Mouse (Mus musculus) gastrocnemius, postnatal 4 days (tissue): ENCODE data around the gene Dalrd3. TPM values are rescaled to one million over a fixed set of nuclear protein-coding genes. Genes with fewer than 3 reads are reported as not detected.

Source experiments
- DNase-seq, 2 experiments: peaks; one replicate each; pipeline ENCODE4 v3.0.0; 2021 to 2022; ENCODE audit warnings: low spot score in 2 of 2, mixed read lengths in 2 of 2
- microRNA-seq: library from miRNA; unstranded; fragments of <30 nt; microRNA quantifications from one replicate; pipeline ENCODE4 v1.2.0, GENCODE M21; 2021
- total RNA-seq, 2 experiments: library from RNA; stranded (reverse); gene quantifications; 2 replicates each; pipeline ENCODE4 v1.2.3; 2021

The Dalrd3 gene
- total RNA-seq, 2 experiments from 2014 or later, result 11.5 to 14.6 TPM

DNA sequence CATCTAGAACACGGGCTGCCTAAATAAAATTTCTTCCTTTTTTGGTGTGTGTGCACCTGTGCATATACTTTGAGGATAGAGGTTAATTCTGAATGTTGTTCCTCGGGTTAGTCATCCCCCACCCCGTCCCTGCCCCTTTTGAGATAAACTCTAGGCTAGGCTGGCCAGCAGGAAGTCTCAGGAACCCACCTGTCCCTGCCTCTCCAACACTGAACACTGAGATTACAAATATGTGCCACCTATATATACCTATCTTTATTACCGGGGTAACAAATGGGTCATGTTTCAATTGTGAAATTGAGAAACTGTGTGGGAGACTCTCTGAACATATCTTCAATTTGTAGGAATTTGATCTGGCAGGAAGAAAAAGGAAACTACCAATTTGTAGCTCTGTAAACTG is 39.2 kb downstream of the Dalrd3 start:
- DNase-seq, result no peak

DNA sequence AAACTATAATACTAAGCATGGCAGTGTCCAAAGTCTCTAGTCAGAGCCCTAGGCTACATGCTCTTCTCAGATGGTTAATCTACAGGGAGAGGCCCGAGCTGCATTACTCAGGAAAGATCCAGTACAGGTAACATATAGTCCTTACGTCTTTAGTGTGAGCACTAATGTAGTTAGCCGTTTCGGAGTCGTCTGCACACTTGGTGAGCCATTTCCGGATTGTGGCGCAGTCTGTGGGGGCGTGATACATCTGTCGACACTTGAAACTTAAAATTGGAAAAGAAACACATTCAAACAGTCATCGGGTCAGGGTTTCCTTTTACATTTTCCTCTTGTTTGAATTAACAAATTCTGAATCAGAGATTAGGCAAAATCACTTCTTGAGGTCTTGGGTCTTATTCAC is 41.8 kb downstream of the Dalrd3 start:
- DNase-seq, result no peak

DNA sequence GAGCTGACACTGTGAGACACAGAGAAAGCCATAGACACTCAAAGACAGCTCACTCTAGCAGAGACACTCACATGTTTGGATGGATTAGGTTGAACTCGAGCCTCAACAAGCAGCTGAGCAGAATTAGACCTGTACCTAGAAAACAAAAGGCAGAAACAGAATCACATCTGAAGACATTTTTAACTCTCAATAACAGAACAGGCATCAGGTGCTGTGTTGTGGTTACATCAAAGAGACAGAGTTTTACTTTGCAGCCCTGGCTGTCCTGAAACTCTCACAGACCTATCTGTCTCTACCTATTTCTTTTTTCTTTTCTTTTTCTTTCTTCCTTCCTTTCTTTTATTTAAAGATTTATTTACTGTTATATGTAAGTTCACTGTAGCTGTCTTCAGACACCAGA is 47.6 kb downstream of the Dalrd3 start:
- DNase-seq, result no peak

Small RNA genes lying within 50 kb of the gene (microRNA-seq; reads per million reads assigned to microRNA genes)
- gene Gm24083 (not detected), gene Mir191 (not detected), gene Mir425 (621 reads per million, percentile 71 among the genes with 10 or more reads in this experiment)

Other genes starting within 250 kb of the Dalrd3 start
- 100 to 1,000 TPM in 1 of 2 experiments, 10 to 100 TPM in 1; 91.8 to 108 TPM for gene Gpx1, start 231.0 kb upstream of the Dalrd3 start, total RNA-seq
- 10 to 100 TPM; 77.2 to 93.2 TPM for gene Usp4, start 222.0 kb upstream of the Dalrd3 start, total RNA-seq
- gene 1700102P08Rik, start 177.1 kb upstream of the Dalrd3 start, total RNA-seq, result 1 to 10 TPM in 1 of 2 experiments, under 1 TPM in 1; 0.57 to 1.2 TPM
- gene Ccdc36, start 141.4 kb upstream of the Dalrd3 start, total RNA-seq, result under 1 TPM; 0.21 to 0.25 TPM
- not detected for gene BC048562, start 133.4 kb upstream of the Dalrd3 start, total RNA-seq
- 10 to 100 TPM; 27.0 to 31.3 TPM for gene Ccdc71, start 109.4 kb upstream of the Dalrd3 start, total RNA-seq
- 10 to 100 TPM; 13.4 to 15.3 TPM for gene Klhdc8b, start 108.3 kb upstream of the Dalrd3 start, total RNA-seq
- gene Lamb2, start 90.2 kb upstream of the Dalrd3 start, total RNA-seq, result 100 to 1,000 TPM; 180 to 191 TPM
- 100 to 1,000 TPM; 107 to 126 TPM for gene Usp19, start 79.3 kb upstream of the Dalrd3 start, total RNA-seq
- 10 to 100 TPM; 93.1 to 96.0 TPM for gene Qars, start 62.2 kb upstream of the Dalrd3 start, total RNA-seq
- 100 to 1,000 TPM; 109 to 123 TPM for gene Qrich1, start 53.1 kb upstream of the Dalrd3 start, total RNA-seq
- 10 to 100 TPM; 78.6 to 92.9 TPM for gene Impdh2, start 9.6 kb upstream of the Dalrd3 start, total RNA-seq
- gene Ndufaf3, start 2.5 kb upstream of the Dalrd3 start, total RNA-seq, result 10 to 100 TPM; 39.6 to 46.7 TPM
- 10 to 100 TPM; 27.7 to 32.2 TPM for gene Wdr6, start 8.9 kb downstream of the Dalrd3 start, total RNA-seq
- gene P4htm, start 27.8 kb downstream of the Dalrd3 start, total RNA-seq, result 1 to 10 TPM; 5.0 to 5.5 TPM
- gene Arih2, start 79.5 kb downstream of the Dalrd3 start, total RNA-seq, result 10 to 100 TPM; 58.2 to 68.8 TPM
- 10 to 100 TPM; 68.4 to 75.8 TPM for gene Slc25a20, start 92.2 kb downstream of the Dalrd3 start, total RNA-seq
- 100 to 1,000 TPM; 103 to 104 TPM for gene Prkar2a, start 119.4 kb downstream of the Dalrd3 start, total RNA-seq
- 10 to 100 TPM; 43.7 to 44.3 TPM for gene Ip6k2, start 213.9 kb downstream of the Dalrd3 start, total RNA-seq
- 1 to 10 TPM; 6.6 to 9.2 TPM for gene Nckipsd, start 238.5 kb downstream of the Dalrd3 start, total RNA-seq